Mouse (Mus musculus) small intestine, adult 2 months (tissue): ENCODE measurements at regions not wholly inside any gene's neighbourhood (a gene's known extent, or its start where the extent isn't known, plus 50 kb on each side); places are given as distances from the start of the nearest gene placed in this dataset.

ENCODE experiments used
- H3K27ac ChIP-seq: fragments of 200-500 bp; 2 replicates; pipeline ENCODE4 v1.5.1; 2012; ENCODE audit warnings: low read depth, low read length, control low read depth, inconsistent platforms; ENCODE audit not compliant: insufficient read depth
- H3K27me3 ChIP-seq: fragments of 200-500 bp; 2 replicates; pipeline ENCODE4 v1.6.1; 2012; ENCODE audit warnings: mild to moderate bottlenecking, moderate library complexity, low read length, inconsistent platforms; ENCODE audit not compliant: control insufficient read depth, insufficient read depth
- H3K36me3 ChIP-seq: fragments of 200-500 bp; 2 replicates; pipeline ENCODE4 v1.6.1; 2012; ENCODE audit warnings: mild to moderate bottlenecking, low read length, control low read depth, inconsistent platforms; ENCODE audit not compliant: control insufficient read depth, insufficient read depth
- H3K4me1 ChIP-seq: fragments of 200-500 bp; 2 replicates; pipeline ENCODE4 v1.6.1; 2012; ENCODE audit warnings: low read length, inconsistent platforms, mixed read lengths; ENCODE audit not compliant: control insufficient read depth, insufficient read depth, insufficient read length
- H3K4me3 ChIP-seq: fragments of 200-500 bp; 2 replicates; pipeline ENCODE4 v1.5.1; 2012; ENCODE audit warnings: low read depth, mild to moderate bottlenecking, control low read depth, inconsistent platforms, low read length, moderate library complexity
- CTCF ChIP-seq: fragments of 200-500 bp; IDR thresholded peaks from 2 replicates; pipeline ENCODE4 v1.5.1; 2012; ENCODE audit warnings: low read depth, mild to moderate bottlenecking, control low read depth, inconsistent platforms, low read length, moderate library complexity, mixed read lengths; ENCODE audit not compliant: insufficient replicate concordance, insufficient read length; ENCODE audit errors: extremely low read depth
- POLR2A ChIP-seq: fragments of 200-500 bp; IDR thresholded peaks from 2 replicates; pipeline ENCODE4 v1.6.1; 2012; ENCODE audit warnings: low read depth, mild to moderate bottlenecking, control low read depth, inconsistent platforms, low read length, moderate library complexity
- WGBS: fragments of 180-500 bp; shearing (Covaris S2); methylation state at CpG from one replicate; pipeline ENCODE4 v1.1.7; 2018; 5-methylcytosine and 5-hydroxymethylcytosine counted together

DNA sequence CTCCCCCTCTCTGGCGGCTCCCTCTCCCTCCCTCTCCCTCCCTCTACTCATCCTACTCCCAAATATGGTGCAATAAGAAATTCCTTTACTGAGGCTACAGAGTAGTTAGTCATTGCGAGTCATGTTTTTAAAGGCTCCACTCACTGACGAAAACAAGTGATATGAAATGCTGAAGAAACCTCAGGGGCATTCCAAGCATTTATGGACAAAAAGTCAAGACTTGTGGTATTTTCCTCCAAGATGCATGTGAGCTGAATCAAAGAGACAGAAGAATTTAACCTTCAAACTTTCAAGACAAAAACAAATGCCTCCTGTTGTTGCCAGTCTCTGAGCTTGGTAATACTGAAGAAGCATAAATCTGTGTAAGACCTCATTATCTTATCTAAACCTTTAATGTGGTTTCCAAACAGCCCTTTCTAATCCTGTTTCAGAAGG lies 710.5 kb upstream of the Cited2 start:
- 75% methylated on average over 3 of the region's 3 CpGs for WGBS
- H3K36me3 ChIP-seq = no peaks in the 10 kb centered on the region
- H3K4me1 ChIP-seq = no peaks in the 10 kb centered on the region
- no peaks in the 10 kb centered on the region for H3K27me3 ChIP-seq
- H3K27ac ChIP-seq = no peak overlapping the region
- H3K4me3 ChIP-seq = no peak overlapping the region
- TF ChIP-seq POLR2A (no peak), CTCF (no peak)

DNA sequence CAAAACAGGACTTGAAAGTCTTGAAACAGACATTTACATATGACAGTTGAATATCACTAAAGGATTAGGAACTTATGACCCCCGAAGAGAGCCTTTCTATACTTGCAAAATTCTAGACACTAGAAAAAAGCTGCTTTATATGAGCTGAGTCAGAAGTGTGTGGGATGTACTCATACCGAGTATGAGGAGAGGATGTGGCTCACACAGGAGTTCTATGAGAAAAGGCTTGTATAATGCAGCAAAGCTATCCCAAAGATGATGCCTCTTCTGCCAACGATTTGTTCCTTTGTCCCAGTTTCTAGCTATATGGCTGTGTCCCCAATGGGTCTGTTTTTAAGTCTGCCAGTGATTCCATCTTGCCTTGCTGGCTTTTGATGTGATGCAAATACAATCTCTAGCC lies 708.2 kb upstream of the Cited2 start:
- Histone ChIP-seq H3K27me3 (no peaks in the 10 kb centered on the region), H3K4me3 (no peak overlapping the region), H3K4me1 (no peaks in the 10 kb centered on the region), H3K36me3 (no peaks in the 10 kb centered on the region), H3K27ac (no peak overlapping the region)
- TF ChIP-seq POLR2A (no peak), CTCF (no peak)
- WGBS = 86% methylated on average over 3 of the region's 3 CpGs

DNA sequence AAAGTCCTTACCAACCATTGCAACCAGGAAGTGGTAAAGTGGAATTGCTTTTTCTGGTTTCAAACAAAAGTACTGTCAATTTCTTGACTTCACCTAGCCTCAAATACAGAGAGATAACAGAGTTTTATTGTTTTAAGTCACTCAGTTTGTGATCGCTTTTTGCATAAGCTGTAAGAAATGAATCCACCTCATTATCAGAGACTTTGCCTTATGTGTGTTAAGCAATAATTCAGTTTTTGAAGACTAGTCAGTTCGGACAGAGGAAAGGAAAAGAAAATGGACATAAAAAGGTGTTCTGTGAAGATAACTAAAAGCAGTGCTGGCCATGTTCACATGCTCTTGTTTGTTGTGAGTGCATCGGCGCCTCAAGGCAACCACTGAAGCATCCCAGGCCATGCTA lies 706.2 kb upstream of the Cited2 start:
- no peak for TF ChIP-seq CTCF
- TF ChIP-seq POLR2A = no peak
- WGBS = 66% methylated on average over 4 of the region's 4 CpGs

DNA sequence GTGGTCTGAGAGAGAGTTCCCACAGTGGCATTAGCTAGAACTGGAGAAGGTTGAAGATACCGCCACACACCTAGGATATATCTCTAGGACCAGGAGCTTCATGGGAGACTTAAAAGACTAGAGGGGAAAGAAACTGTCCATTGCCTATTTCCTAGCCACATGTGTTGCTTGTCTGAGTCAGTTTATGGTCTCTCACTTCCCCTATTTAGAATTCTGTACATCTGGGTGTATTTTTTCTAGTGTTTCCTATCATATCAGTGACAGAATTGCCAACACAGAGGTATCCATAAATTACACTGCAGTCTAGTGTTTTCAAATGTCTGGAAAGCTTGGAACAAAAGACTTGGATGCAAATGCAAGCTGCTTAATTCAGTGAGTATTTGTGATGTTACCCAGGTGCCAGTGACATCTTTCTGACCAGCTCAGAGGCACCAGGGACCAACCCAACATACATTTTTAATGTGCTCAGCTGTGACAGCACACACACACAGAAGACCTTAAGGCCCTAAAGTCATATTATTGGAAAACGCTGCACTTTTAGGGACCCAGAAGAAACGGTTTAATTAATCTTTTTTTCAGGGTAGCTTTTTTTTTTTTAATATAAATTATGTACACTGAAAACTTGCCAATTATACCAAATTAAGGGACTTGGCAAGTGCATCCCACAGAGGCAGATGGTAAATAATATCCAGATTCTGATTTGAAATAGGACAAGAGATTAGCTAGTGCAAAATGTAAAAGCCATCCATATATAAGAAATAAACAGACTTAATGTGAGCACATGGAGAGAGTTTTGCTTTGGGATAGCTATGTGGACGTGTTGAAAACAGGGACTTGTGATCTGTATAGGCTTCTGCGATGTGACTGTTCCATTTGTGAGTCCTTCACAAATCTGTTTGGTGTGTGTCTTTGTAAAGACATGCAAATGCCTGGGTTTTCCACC lies 700.5 kb upstream of the Cited2 start:
- no peaks in the 10 kb centered on the region for H3K4me1 ChIP-seq
- no peak overlapping the region for H3K4me3 ChIP-seq
- no peaks in the 10 kb centered on the region for H3K27me3 ChIP-seq
- H3K36me3 ChIP-seq = no peaks in the 10 kb centered on the region
- TF ChIP-seq POLR2A (no peak), CTCF (no peak)
- WGBS = 89% methylated on average over 5 of the region's 5 CpGs
- H3K27ac ChIP-seq = no peak overlapping the region

More for the DNA sequence above, 706.2 kb upstream of the Cited2 start:
- no peaks in the 10 kb centered on the region for H3K4me1 ChIP-seq
- no peaks in the 10 kb centered on the region for H3K27me3 ChIP-seq
- H3K4me3 ChIP-seq = no peak overlapping the region
- H3K27ac ChIP-seq = no peak overlapping the region
- no peaks in the 10 kb centered on the region for H3K36me3 ChIP-seq

DNA sequence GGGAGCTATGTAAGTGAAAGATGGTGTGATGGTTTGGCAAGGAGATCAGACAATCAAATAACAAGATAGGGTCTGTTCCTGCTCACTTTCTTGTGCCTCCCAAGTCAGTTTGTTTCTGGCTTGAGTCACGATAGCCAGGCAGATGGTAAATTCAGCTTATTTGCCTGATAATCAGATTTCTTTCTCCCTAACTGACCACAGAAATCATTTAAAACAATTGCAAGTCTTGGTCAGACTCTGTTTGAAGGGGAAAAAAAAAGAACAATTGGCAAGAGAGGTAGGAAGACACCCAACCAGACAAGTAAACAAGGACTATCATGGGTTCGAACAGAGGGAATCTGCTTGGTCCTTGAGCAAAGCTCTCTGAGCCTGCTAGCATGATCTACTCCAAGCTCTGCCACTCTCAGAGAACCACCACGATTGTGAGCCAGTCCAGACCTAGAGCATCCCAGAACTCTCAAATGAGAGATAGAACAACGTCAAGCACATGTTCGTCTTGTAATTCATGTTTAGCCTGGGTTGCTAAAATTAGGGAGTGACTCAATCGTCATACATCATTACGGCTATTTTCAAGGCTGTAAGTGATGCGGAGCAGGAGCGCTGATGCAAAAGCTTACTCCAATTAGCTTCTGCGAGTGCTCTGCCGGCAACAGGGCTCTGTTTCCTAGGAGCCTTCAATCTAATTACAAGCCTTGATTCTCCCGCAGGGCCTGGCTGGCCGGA lies 699.3 kb upstream of the Cited2 start:
- no peak overlapping the region for H3K27ac ChIP-seq
- 89% methylated on average over 13 of the region's 13 CpGs for WGBS
- H3K27me3 ChIP-seq = no peaks in the 10 kb centered on the region
- TF ChIP-seq POLR2A = no peak
- TF ChIP-seq CTCF = no peak
- H3K36me3 ChIP-seq = no peaks in the 10 kb centered on the region
- H3K4me1 ChIP-seq = no peaks in the 10 kb centered on the region
- no peak overlapping the region for H3K4me3 ChIP-seq

DNA sequence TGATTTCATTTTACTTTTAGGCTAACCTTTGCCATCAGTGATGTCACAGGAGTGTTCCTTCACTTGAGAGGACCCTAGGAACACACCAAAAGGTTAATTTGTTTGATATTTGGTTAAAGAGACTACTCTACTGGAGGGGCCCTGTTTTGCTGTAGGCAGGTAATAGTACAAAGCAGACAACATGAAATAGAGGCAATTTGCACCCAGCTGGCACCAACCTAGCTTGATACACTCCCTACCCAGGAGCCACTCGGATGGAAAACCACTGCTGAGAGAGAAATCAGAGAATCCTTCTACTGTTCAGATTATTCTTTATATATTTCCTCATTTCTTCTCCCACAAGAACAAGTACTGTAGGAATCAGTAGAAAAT lies 698.7 kb upstream of the Cited2 start:
- no peaks in the 10 kb centered on the region for H3K27me3 ChIP-seq
- H3K27ac ChIP-seq = no peak overlapping the region
- 85% methylated on average over 1 of the region's 1 CpGs for WGBS
- no peak for TF ChIP-seq POLR2A
- no peak for TF ChIP-seq CTCF
- no peak overlapping the region for H3K4me3 ChIP-seq
- no peaks in the 10 kb centered on the region for H3K36me3 ChIP-seq
- no peaks in the 10 kb centered on the region for H3K4me1 ChIP-seq
